Mouse (Mus musculus) heart, postnatal 0 days (tissue): ENCODE results near the gene Trp53inp2.

Source experiments
- CTCF ChIP-seq: IDR thresholded peaks from 2 replicates; pipeline ENCODE4 v1.5.1; 2016; ENCODE audit warnings: antibody characterized with exemption, control low read depth, low read depth
- EP300 ChIP-seq: IDR thresholded peaks from 2 replicates; pipeline ENCODE4 v1.6.1; 2016; ENCODE audit warnings: antibody characterized with exemption, low read depth

GRCm38 (mm10) chr2:155340166-155340565 is 40.7 kb upstream of the Trp53inp2 start:
- TF ChIP-seq CTCF: no peak
- no peak for TF ChIP-seq EP300
